ENCODE assay signal across 12 mouse cellular contexts in the genomic region with DNA sequence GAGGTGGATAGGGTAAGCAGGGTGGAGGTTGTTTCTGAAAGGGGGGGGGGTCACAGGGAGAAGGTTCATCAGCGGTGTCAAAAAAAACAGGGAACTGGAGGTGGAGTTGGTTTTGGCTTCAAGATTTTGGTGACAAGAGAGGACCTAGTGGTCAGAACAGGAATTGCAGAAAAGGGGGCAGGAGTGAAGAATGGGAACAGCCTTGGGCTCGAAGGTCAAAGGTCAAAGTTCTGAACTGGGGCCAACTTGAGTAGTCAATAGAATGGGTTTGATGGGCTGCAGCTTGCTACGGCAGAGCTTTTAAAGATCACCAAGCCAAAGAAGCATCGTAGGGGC. TPM values are rescaled to one million over a fixed set of nuclear protein-coding genes. Genes with fewer than 3 reads are reported as not detected.
DNase-seq lines count a peak whose midpoint lies in the region; ATAC-seq lines count a peak whose summit lies in the region.
"Had no signal": no experiment of that assay in that cellular context is flagged by ENCODE, and none has a peak within 500 bp of the region (broad histone marks: within the 10 kb centered on the region; RNA-seq: fewer than 3 reads in every experiment).

No protein-coding gene starts in this region.

- peak; percentile 16 to 29 for DNase-seq in kidney, postnatal 36 days
- DNase-seq in CD4-positive helper T cell, adult 2 months (ENCODE audit: low read depth, low spot score), result peak; percentile 31
- peak; percentile 89 for DNase-seq in R1 (ENCODE audit: low read depth, low spot score)
- DNase-seq in layer of hippocampus, adult 8-10 months (ENCODE audit: low spot score in 2 of 2), result no peak
- DNase-seq in adrenal gland, adult 8-10 months, result no peak
- no peak for DNase-seq in left cerebral cortex, postnatal 25 days (ENCODE audit: low spot score in 2 of 2)
- DNase-seq: right cerebral cortex, adult 18-20 months had no signal

- H3K27ac ChIP-seq in kidney, embryonic 14.5 days (ENCODE audit: low read depth, low read length), result no peak overlapping the region
- H3K27ac ChIP-seq: forebrain, embryonic 15.5 days; kidney, embryonic 15.5 days; liver, embryonic 15.5 days had no signal

- H3K4me2 ChIP-seq in kidney, embryonic 14.5 days (replicated peaks; ENCODE audit: low read depth, low read length), result no peak overlapping the region
- H3K4me2 ChIP-seq: forebrain, embryonic 15.5 days; kidney, embryonic 15.5 days; liver, embryonic 15.5 days had no signal

- H3K9ac ChIP-seq in kidney, embryonic 14.5 days (ENCODE audit: low read depth, low read length), result no peak overlapping the region
- H3K9ac ChIP-seq: forebrain, embryonic 15.5 days; kidney, embryonic 15.5 days; liver, embryonic 15.5 days had no signal

- no peak overlapping the region for H3K4me3 ChIP-seq in kidney, embryonic 14.5 days (ENCODE audit: low read length)
- H3K4me3 ChIP-seq: forebrain, embryonic 15.5 days; kidney, embryonic 15.5 days; liver, embryonic 15.5 days had no signal

- intact Hi-C loops in left cerebral cortex, postnatal 25 days (cut with DNase I), result no loop called here

- H3K9me3 ChIP-seq in kidney, embryonic 14.5 days (ENCODE audit: control insufficient read depth, low read length), result no peaks in the 10 kb centered on the region
- H3K9me3 ChIP-seq: forebrain, embryonic 15.5 days; kidney, embryonic 15.5 days; liver, embryonic 15.5 days had no signal

- H3K27me3 ChIP-seq in kidney, embryonic 14.5 days (ENCODE audit: control insufficient read depth, insufficient read depth, low read length), result no peaks in the 10 kb centered on the region
- H3K27me3 ChIP-seq: forebrain, embryonic 15.5 days; kidney, embryonic 15.5 days; liver, embryonic 15.5 days had no signal

- H3K4me1 ChIP-seq in kidney, embryonic 14.5 days (ENCODE audit: control insufficient read depth, insufficient read depth, low read length), result no peaks in the 10 kb centered on the region
- H3K4me1 ChIP-seq: forebrain, embryonic 15.5 days; kidney, embryonic 15.5 days had no signal

- WGBS in kidney, embryonic 14.5 days, result 84% methylated on average over 4 of the region's 4 CpGs

- no peak for ATAC-seq in kidney, embryonic 14.5 days (ENCODE audit: low FRiP score, low TSS enrichment)
- peak; percentile 33; the same call in 1 of the 2 replicates for ATAC-seq in megakaryocyte progenitor cell, adult 5-6 weeks (replicated peaks; ENCODE audit: poor library complexity)
- ATAC-seq: forebrain, embryonic 15.5 days had no signal

- H3K36me3 ChIP-seq in kidney, embryonic 14.5 days (ENCODE audit: control insufficient read depth, insufficient read depth, low read length), result no peaks in the 10 kb centered on the region
- H3K36me3 ChIP-seq: forebrain, embryonic 15.5 days; kidney, embryonic 15.5 days; liver, embryonic 15.5 days had no signal

RNA-seq across cellular contexts. Expression of gene 4930524J08Rik, which starts 28.1 kb away (rescaled TPM):
- 2.5 and 4.3 TPM in 2 replicates for polyA plus RNA-seq in kidney, embryonic 14.5 days (2014; fragmentation: Nextera tagmentation; extraction: Ambion mirVana)
- total RNA-seq in megakaryocyte progenitor cell, adult 5-6 weeks (2015), result 0.98 and 1.2 TPM in 2 replicates
- 1.9 TPM in 1 of 2 replicates, not detected in the other for total RNA-seq in megakaryocyte progenitor cell, adult 5-6 weeks (2017)
- 1 to 10 TPM; 1.4 to 3.1 (median 1.6) TPM for total RNA-seq in layer of hippocampus, adult 8-10 months (2022)
- total RNA-seq in adrenal gland, adult 8-10 months (2022), result 1 to 10 TPM; 1.2 to 2.2 (median 1.7) TPM
- 1 to 10 TPM; 1.5 to 1.6 TPM for total RNA-seq in left cerebral cortex, postnatal 25 days (2021)

RNA-seq across cellular contexts. Expression of gene Hnrnpd, which starts 28.3 kb away (rescaled TPM):
- polyA plus RNA-seq in kidney, embryonic 14.5 days (2014; fragmentation: Nextera tagmentation; extraction: Ambion mirVana), result 212 and 290 TPM in 2 replicates
- 378 and 387 TPM in 2 replicates for total RNA-seq in megakaryocyte progenitor cell, adult 5-6 weeks (2015)
- 92.7 and 143 TPM in 2 replicates for total RNA-seq in megakaryocyte progenitor cell, adult 5-6 weeks (2017)
- total RNA-seq in layer of hippocampus, adult 8-10 months (2022), result 100 to 1,000 TPM; 171 to 222 (median 202) TPM
- total RNA-seq in adrenal gland, adult 8-10 months (2022), result 100 to 1,000 TPM in 3 of 4 experiments, 10 to 100 TPM in 1; 72.1 to 188 (median 154) TPM
- total RNA-seq in left cerebral cortex, postnatal 25 days (2021), result 100 to 1,000 TPM; 182 to 185 TPM

RNA-seq across cellular contexts. Expression of gene Hnrnpdl, which starts 32.5 kb away (rescaled TPM):
- 205 and 217 TPM in 2 replicates for polyA plus RNA-seq in kidney, embryonic 14.5 days (2014; fragmentation: Nextera tagmentation; extraction: Ambion mirVana)
- total RNA-seq in megakaryocyte progenitor cell, adult 5-6 weeks (2015), result 283 and 299 TPM in 2 replicates
- 415 and 496 TPM in 2 replicates for total RNA-seq in megakaryocyte progenitor cell, adult 5-6 weeks (2017)
- 100 to 1,000 TPM; 182 to 223 (median 194) TPM for total RNA-seq in layer of hippocampus, adult 8-10 months (2022)
- 100 to 1,000 TPM in 3 of 4 experiments, 10 to 100 TPM in 1; 73.6 to 207 (median 150) TPM for total RNA-seq in adrenal gland, adult 8-10 months (2022)
- total RNA-seq in left cerebral cortex, postnatal 25 days (2021), result 100 to 1,000 TPM; 145 to 156 TPM

RNA-seq across cellular contexts. Expression of gene Enoph1, which starts 32.8 kb away (rescaled TPM):
- 42.6 and 51.8 TPM in 2 replicates for polyA plus RNA-seq in kidney, embryonic 14.5 days (2014; fragmentation: Nextera tagmentation; extraction: Ambion mirVana)
- total RNA-seq in megakaryocyte progenitor cell, adult 5-6 weeks (2015), result 46.5 and 46.8 TPM in 2 replicates
- total RNA-seq in megakaryocyte progenitor cell, adult 5-6 weeks (2017), result 45.9 and 47.4 TPM in 2 replicates
- 10 to 100 TPM; 51.4 to 56.9 (median 55.1) TPM for total RNA-seq in layer of hippocampus, adult 8-10 months (2022)
- total RNA-seq in adrenal gland, adult 8-10 months (2022), result 10 to 100 TPM; 38.5 to 54.6 (median 41.4) TPM
- 10 to 100 TPM; 50.3 to 57.4 TPM for total RNA-seq in left cerebral cortex, postnatal 25 days (2021)

Comparison
In these comparisons a context has a peak if more than half of its experiments do, and no peak if none do; other contexts are left out.
1. DNase-seq: peak in kidney, postnatal 36 days (2 of 2), CD4-positive helper T cell, adult 2 months (single experiment) and R1 (single experiment); none in layer of hippocampus, adult 8-10 months (0 of 2), adrenal gland, adult 8-10 months (single experiment) and left cerebral cortex, postnatal 25 days (0 of 2).